Mouse (Mus musculus) kidney, postnatal 0 days (tissue): ENCODE results near the gene Slc8a3. TPM values are rescaled to one million over a fixed set of nuclear protein-coding genes. Genes with fewer than 3 reads are reported as not detected.
A peak's percentile ranks its signal among the peaks of the same experiment; 100 is the strongest.

Experiments used
- ATAC-seq: fragments of 200-750 bp; cut with Nextera tagmentation; replicated peaks from 2 replicates; pipeline ENCODE4 v1.8.0; 2017; ENCODE audit warnings: low read depth, moderate number of reproducible peaks, moderate TSS enrichment, moderate library complexity; ENCODE audit not compliant: low FRiP score
- DNase-seq: peaks from one replicate; pipeline ENCODE4 v3.0.0-alpha.2; 2016; ENCODE audit warnings: low spot score
- H3K27ac ChIP-seq: fragments of 300-500 bp; sonication (generic); 2 replicates; pipeline ENCODE4 v1.5.1; 2014; ENCODE audit warnings: mild to moderate bottlenecking
- H3K27me3 ChIP-seq: fragments of 300-500 bp; sonication (generic); 2 replicates; pipeline ENCODE4 v1.6.1; 2014; ENCODE audit warnings: low read length, mixed read lengths; ENCODE audit not compliant: insufficient read depth
- H3K36me3 ChIP-seq: fragments of 300-500 bp; sonication (generic); 2 replicates; pipeline ENCODE4 v1.6.1; 2014; ENCODE audit warnings: low read length, mixed read lengths; ENCODE audit not compliant: insufficient read depth
- H3K4me1 ChIP-seq: fragments of 300-500 bp; sonication (generic); replicated peaks from 2 replicates; pipeline ENCODE4 v1.6.1; 2014; ENCODE audit warnings: antibody characterized with exemption, low read length, mixed read lengths; ENCODE audit not compliant: insufficient read depth
- H3K4me2 ChIP-seq: fragments of 300-500 bp; sonication (generic); 2 replicates; pipeline ENCODE4 v1.6.1; 2014; ENCODE audit warnings: mild to moderate bottlenecking, low read length, moderate library complexity, mixed read lengths
- H3K4me3 ChIP-seq: fragments of 300-500 bp; sonication (generic); replicated peaks from 2 replicates; pipeline ENCODE4 v1.5.1; 2014; ENCODE audit warnings: low read depth, low read length
- H3K9ac ChIP-seq: fragments of 300-500 bp; sonication (generic); 2 replicates; pipeline ENCODE4 v1.6.1; 2014; ENCODE audit warnings: low read depth, low read length
- H3K9me3 ChIP-seq: fragments of 300-500 bp; sonication (generic); replicated peaks from 2 replicates; pipeline ENCODE4 v1.6.1; 2016; ENCODE audit warnings: low read length, inconsistent platforms, mixed read lengths
- CTCF ChIP-seq: IDR thresholded peaks from 2 replicates; pipeline ENCODE4 v1.5.1; 2016; ENCODE audit warnings: antibody characterized with exemption, low read depth, mild to moderate bottlenecking, moderate library complexity
- WGBS: fragments of 180-500 bp; shearing (Covaris S2); extraction: QIAGEN DNeasy Blood & Tissue Kit; methylation state at CpG from one replicate; pipeline ENCODE4 v1.1.7; 2014; 5-methylcytosine and 5-hydroxymethylcytosine counted together
- polyA plus RNA-seq: library from polyadenylated mRNA; unstranded; fragments of >200 nt; fragmentation: Nextera tagmentation; extraction: Ambion mirVana; gene quantifications from 2 replicates; pipeline ENCODE4 v1.2.1, GENCODE M21; 2015

Slc8a3 gene
- polyA plus RNA-seq, 1 experiment from 2014 or later: 0.05 TPM

DNA sequence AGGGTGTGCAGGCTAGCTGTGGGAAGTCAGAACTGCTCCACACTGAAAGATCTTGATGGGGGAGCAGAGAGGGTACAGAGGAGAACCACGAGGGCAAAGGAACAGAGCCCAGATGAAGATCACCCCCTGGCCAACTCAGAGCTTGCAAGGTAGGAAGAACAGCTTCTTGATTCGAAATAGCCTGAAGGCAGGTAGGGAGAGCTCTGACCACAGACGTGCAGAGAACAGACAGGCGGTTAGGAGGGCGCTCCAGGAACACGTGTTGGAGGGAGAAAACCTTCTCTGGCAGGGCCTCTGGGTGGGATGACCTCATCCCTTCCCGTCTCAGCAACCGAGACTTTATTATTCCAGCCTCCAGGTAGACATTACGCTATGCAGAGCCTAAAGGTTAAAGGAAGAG is 157.7 kb downstream of the Slc8a3 start:
- no peak for ATAC-seq
- no peak overlapping the region for H3K4me2 ChIP-seq
- no peak for DNase-seq
- 39% methylated on average over 9 of the region's 9 CpGs for WGBS
- no peak overlapping the region for H3K27ac ChIP-seq
- no peaks in the 10 kb centered on the region for H3K4me1 ChIP-seq
- no peaks in the 10 kb centered on the region for H3K36me3 ChIP-seq
- H3K27me3 ChIP-seq: peaks cover 2% of the 10 kb centered on the region; the same call in 1 of the 2 replicates
- no peak overlapping the region for H3K9ac ChIP-seq
- no peak overlapping the region for H3K4me3 ChIP-seq
- TF ChIP-seq CTCF: no peak
- H3K9me3 ChIP-seq: no peaks in the 10 kb centered on the region

DNA sequence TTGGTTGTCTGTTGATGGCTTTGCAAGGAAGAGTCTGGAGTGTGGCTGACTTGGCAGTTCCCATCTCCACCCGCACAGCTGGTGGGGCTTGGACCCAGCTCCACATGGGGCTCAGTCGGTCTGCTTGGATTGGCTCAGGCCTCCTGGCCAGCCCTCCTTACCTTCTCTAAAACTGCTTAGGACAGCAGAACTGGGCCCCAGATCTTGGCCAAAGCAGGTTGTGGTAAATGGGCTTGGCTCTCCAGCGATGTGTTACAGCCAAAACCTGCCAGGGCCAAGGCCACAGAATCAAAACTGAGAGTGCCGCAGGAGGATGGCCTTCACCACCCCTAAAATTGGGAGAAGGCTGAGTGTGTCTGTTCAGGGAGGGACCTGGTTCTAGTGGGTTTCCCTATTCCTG is 159.1 kb downstream of the Slc8a3 start:
- ATAC-seq: no peak
- H3K27me3 ChIP-seq: peaks cover 2% of the 10 kb centered on the region; the same call in 1 of the 2 replicates
- no peaks in the 10 kb centered on the region for H3K36me3 ChIP-seq
- no peak for DNase-seq
- H3K9ac ChIP-seq: no peak overlapping the region
- no peak overlapping the region for H3K27ac ChIP-seq
- no peaks in the 10 kb centered on the region for H3K4me1 ChIP-seq
- no peak overlapping the region for H3K4me2 ChIP-seq
- TF ChIP-seq CTCF: no peak
- 93% methylated on average over 4 of the region's 4 CpGs for WGBS
- no peaks in the 10 kb centered on the region for H3K9me3 ChIP-seq
- no peak overlapping the region for H3K4me3 ChIP-seq

DNA sequence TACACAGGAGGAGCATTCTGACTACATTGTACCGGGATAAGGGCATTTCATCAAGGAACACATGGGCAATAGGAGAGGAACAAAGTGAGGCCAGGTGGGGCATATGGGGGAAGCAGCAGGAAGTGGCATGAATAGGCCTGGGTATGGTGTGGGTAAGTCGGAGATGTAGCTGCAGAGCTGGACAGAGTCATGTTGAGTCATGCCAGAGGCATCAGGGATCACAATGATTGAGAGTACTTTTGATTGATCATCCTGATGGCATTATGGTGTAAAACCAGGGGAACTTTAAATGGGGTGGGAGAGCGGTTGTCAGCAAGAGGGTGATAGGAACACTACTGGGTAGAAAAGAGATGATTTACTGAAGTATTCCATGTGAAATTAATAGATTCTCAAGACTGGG is 160.0 kb downstream of the Slc8a3 start:
- H3K27me3 ChIP-seq: peaks cover 2% of the 10 kb centered on the region; the same call in 1 of the 2 replicates
- no peak overlapping the region for H3K9ac ChIP-seq
- H3K36me3 ChIP-seq: no peaks in the 10 kb centered on the region
- H3K9me3 ChIP-seq: no peaks in the 10 kb centered on the region
- ATAC-seq (no peak), DNase-seq (no peak)
- no peak overlapping the region for H3K4me2 ChIP-seq
- no peak overlapping the region for H3K27ac ChIP-seq
- WGBS: 83% methylated on average over 3 of the region's 3 CpGs
- H3K4me3 ChIP-seq: no peak overlapping the region
- no peak for TF ChIP-seq CTCF
- H3K4me1 ChIP-seq: no peaks in the 10 kb centered on the region

DNA sequence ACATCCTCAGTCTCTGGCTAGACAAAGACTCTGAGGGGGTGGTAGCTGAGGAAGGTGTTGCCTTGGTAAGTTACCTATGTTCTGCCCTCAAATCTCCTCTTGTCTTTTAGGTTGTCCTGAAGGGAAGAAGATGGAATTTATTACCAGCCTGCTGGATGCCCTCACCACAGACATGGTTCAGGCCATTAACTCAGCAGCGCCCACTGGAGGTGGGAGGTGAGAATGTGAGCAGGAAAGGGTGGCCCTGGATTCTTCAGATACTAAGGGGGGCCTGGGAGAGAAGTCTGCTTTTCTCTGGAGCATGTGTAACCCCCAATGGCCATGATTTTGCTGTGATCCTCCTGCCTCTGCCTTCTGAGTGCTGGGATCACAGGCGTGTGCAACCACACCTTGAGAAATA is 162.9 kb downstream of the Slc8a3 start:
- H3K4me2 ChIP-seq: no peak overlapping the region
- H3K9me3 ChIP-seq: no peaks in the 10 kb centered on the region
- peaks cover 10% of the 10 kb centered on the region; the same call in 1 of the 2 replicates for H3K27me3 ChIP-seq
- no peak overlapping the region for H3K4me3 ChIP-seq
- no peak overlapping the region for H3K27ac ChIP-seq
- no peak overlapping the region for H3K9ac ChIP-seq
- H3K4me1 ChIP-seq: peaks cover 6% of the 10 kb centered on the region
- TF ChIP-seq CTCF: peak; percentile 29; the same call in 1 of the 2 replicates
- DNase-seq: no peak
- H3K36me3 ChIP-seq: no peaks in the 10 kb centered on the region
- ATAC-seq: no peak
- 84% methylated on average over 2 of the region's 2 CpGs for WGBS

GRCm38 (mm10) chr12:81168494-81168893 is 164.5 kb downstream of the Slc8a3 start:
- Histone ChIP-seq H3K9me3 (no peaks in the 10 kb centered on the region), H3K9ac (no peak overlapping the region), H3K4me2 (no peak overlapping the region), H3K27me3 (0 out of 2 replicates have a peak, but pooled peaks cover 14% of the 10 kb centered on the region), H3K4me3 (no peak overlapping the region), H3K4me1 (peaks cover 6% of the 10 kb centered on the region), H3K27ac (no peak overlapping the region), H3K36me3 (no peaks in the 10 kb centered on the region)
- peak; percentile 32; the same call in 1 of the 2 replicates for TF ChIP-seq CTCF
- 61% methylated on average over 2 of the region's 2 CpGs for WGBS
- DNase-seq: no peak
- no peak for ATAC-seq

DNA sequence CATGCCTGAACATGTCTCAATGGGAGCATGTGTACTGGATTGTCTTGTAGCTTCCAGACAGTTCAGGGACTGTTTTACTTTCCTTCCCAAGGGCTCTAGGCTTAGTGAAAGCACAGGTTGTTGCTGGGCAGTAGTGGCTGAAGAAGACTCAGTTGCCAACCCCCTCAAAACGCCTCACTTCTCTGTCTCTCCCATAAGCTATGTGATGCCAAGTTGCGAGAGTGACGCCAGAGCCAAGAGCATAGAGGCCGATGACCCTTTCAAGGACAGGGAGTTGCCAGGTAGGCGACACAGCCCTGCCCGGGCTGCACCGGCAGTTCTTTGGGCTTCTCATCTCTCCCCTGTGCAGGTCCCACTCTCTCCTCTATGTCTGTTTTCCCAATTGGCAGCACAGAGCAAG is 164.9 kb downstream of the Slc8a3 start:
- H3K4me1 ChIP-seq: peaks cover 6% of the 10 kb centered on the region
- 85% methylated on average over 7 of the region's 7 CpGs for WGBS
- DNase-seq (no peak), ATAC-seq (no peak)
- 0 out of 2 replicates have a peak, but pooled peaks cover 18% of the 10 kb centered on the region for H3K27me3 ChIP-seq
- H3K27ac ChIP-seq: no peak overlapping the region
- H3K9ac ChIP-seq: no peak overlapping the region
- H3K4me2 ChIP-seq: no peak overlapping the region
- no peaks in the 10 kb centered on the region for H3K36me3 ChIP-seq
- no peak for TF ChIP-seq CTCF
- no peak overlapping the region for H3K4me3 ChIP-seq
- H3K9me3 ChIP-seq: no peaks in the 10 kb centered on the region

- no peak overlapping the region for H3K4me2 ChIP-seq
- H3K27me3 ChIP-seq: 0 out of 2 replicates have a peak, but pooled peaks cover 18% of the 10 kb centered on the region
- no peak overlapping the region for H3K27ac ChIP-seq
- peaks cover 6% of the 10 kb centered on the region for H3K4me1 ChIP-seq
- no peak overlapping the region for H3K9ac ChIP-seq
- no peak for TF ChIP-seq CTCF
- ATAC-seq (no peak), DNase-seq (peak; percentile 7)
- no peak overlapping the region for H3K4me3 ChIP-seq
- no peaks in the 10 kb centered on the region for H3K36me3 ChIP-seq
- WGBS: 26% methylated on average over 9 of the region's 9 CpGs
- H3K9me3 ChIP-seq: no peaks in the 10 kb centered on the region
Observed at GRCm38 (mm10) chr12:81167142-81167541, 165.8 kb downstream of the Slc8a3 start.
